Mouse (Mus musculus): ENCODE data around the gene Pick1. TPM values are rescaled to one million over a fixed set of nuclear protein-coding genes. Genes with fewer than 3 reads are reported as not detected.

Gene Pick1
- polyA plus RNA-seq (2014; fragmentation: Illumina TruSeq; extraction: RNeasy Lipid Tissue Mini Kit (QIAGEN cat#74804); ENCODE audit: insufficient read depth, low read depth, low replicate concordance) = 13.2 TPM

GRCm38 (mm10) chr15:79229058-79229821 lies at the start of gene Pick1, which contains the start of gene Gm49486:
Gene Pick1, plus strand, starts transcription at chr15:79229173.
Gene Gm49486, plus strand, starts transcription at chr15:79229391.

GRCm38 (mm10) chr15:79254661-79255060 lies 25.7 kb downstream of the Pick1 start, which contains the start of gene Slc16a8:
Gene Slc16a8, minus strand, starts transcription at chr15:79254761.

GRCm38 (mm10) chr15:79285399-79285798 lies 56.4 kb downstream of the Pick1 start, which contains the start of gene Baiap2l2:
Gene Baiap2l2, minus strand, starts transcription at chr15:79285537.

Other genes with a start within 250 kb of the Pick1 start
- gene H1f0, start 200.7 kb upstream of the Pick1 start, polyA plus RNA-seq (2014; fragmentation: Illumina TruSeq; extraction: RNeasy Lipid Tissue Mini Kit (QIAGEN cat#74804); ENCODE audit: insufficient read depth, low read depth, low replicate concordance) = 89.9 TPM
- not detected for gene Galr3, start 187.3 kb upstream of the Pick1 start, polyA plus RNA-seq (2014; fragmentation: Illumina TruSeq; extraction: RNeasy Lipid Tissue Mini Kit (QIAGEN cat#74804); ENCODE audit: insufficient read depth, low read depth, low replicate concordance)
- 22.8 TPM for gene Ankrd54, start 166.3 kb upstream of the Pick1 start, polyA plus RNA-seq (2014; fragmentation: Illumina TruSeq; extraction: RNeasy Lipid Tissue Mini Kit (QIAGEN cat#74804); ENCODE audit: insufficient read depth, low read depth, low replicate concordance)
- gene Eif3l, start 154.0 kb upstream of the Pick1 start, polyA plus RNA-seq (2014; fragmentation: Illumina TruSeq; extraction: RNeasy Lipid Tissue Mini Kit (QIAGEN cat#74804); ENCODE audit: insufficient read depth, low read depth, low replicate concordance) = 61.9 TPM
- gene Micall1, start 120.3 kb upstream of the Pick1 start, polyA plus RNA-seq (2014; fragmentation: Illumina TruSeq; extraction: RNeasy Lipid Tissue Mini Kit (QIAGEN cat#74804); ENCODE audit: insufficient read depth, low read depth, low replicate concordance) = 9.4 TPM
- 117 TPM for gene Polr2f, start 88.2 kb upstream of the Pick1 start, polyA plus RNA-seq (2014; fragmentation: Illumina TruSeq; extraction: RNeasy Lipid Tissue Mini Kit (QIAGEN cat#74804); ENCODE audit: insufficient read depth, low read depth, low replicate concordance)
- gene 1700088E04Rik, start 87.9 kb upstream of the Pick1 start, polyA plus RNA-seq (2014; fragmentation: Illumina TruSeq; extraction: RNeasy Lipid Tissue Mini Kit (QIAGEN cat#74804); ENCODE audit: insufficient read depth, low read depth, low replicate concordance) = 25.5 TPM
- 0.17 TPM for gene Sox10, start 63.9 kb upstream of the Pick1 start, polyA plus RNA-seq (2014; fragmentation: Illumina TruSeq; extraction: RNeasy Lipid Tissue Mini Kit (QIAGEN cat#74804); ENCODE audit: insufficient read depth, low read depth, low replicate concordance)
- 0.14 TPM for gene Gm49486, start 218 bp downstream of the Pick1 start, polyA plus RNA-seq (2014; fragmentation: Illumina TruSeq; extraction: RNeasy Lipid Tissue Mini Kit (QIAGEN cat#74804); ENCODE audit: insufficient read depth, low read depth, low replicate concordance)
- gene Slc16a8, start 25.6 kb downstream of the Pick1 start, polyA plus RNA-seq (2014; fragmentation: Illumina TruSeq; extraction: RNeasy Lipid Tissue Mini Kit (QIAGEN cat#74804); ENCODE audit: insufficient read depth, low read depth, low replicate concordance) = not detected
- gene Baiap2l2, start 56.4 kb downstream of the Pick1 start, polyA plus RNA-seq (2014; fragmentation: Illumina TruSeq; extraction: RNeasy Lipid Tissue Mini Kit (QIAGEN cat#74804); ENCODE audit: insufficient read depth, low read depth, low replicate concordance) = 0.62 TPM
- 6.3 TPM for gene Pla2g6, start 99.2 kb downstream of the Pick1 start, polyA plus RNA-seq (2014; fragmentation: Illumina TruSeq; extraction: RNeasy Lipid Tissue Mini Kit (QIAGEN cat#74804); ENCODE audit: insufficient read depth, low read depth, low replicate concordance)
- 20.4 TPM for gene Maff, start 117.4 kb downstream of the Pick1 start, polyA plus RNA-seq (2014; fragmentation: Illumina TruSeq; extraction: RNeasy Lipid Tissue Mini Kit (QIAGEN cat#74804); ENCODE audit: insufficient read depth, low read depth, low replicate concordance)
- 50.1 TPM for gene Tmem184b, start 174.4 kb downstream of the Pick1 start, polyA plus RNA-seq (2014; fragmentation: Illumina TruSeq; extraction: RNeasy Lipid Tissue Mini Kit (QIAGEN cat#74804); ENCODE audit: insufficient read depth, low read depth, low replicate concordance)
- gene Csnk1e, start 226.4 kb downstream of the Pick1 start, polyA plus RNA-seq (2014; fragmentation: Illumina TruSeq; extraction: RNeasy Lipid Tissue Mini Kit (QIAGEN cat#74804); ENCODE audit: insufficient read depth, low read depth, low replicate concordance) = 43.2 TPM

Data from lung, adult 10 weeks (tissue).